Mouse (Mus musculus) urinary bladder, adult 2 months (tissue): Measurements from ENCODE around the gene H2afv. TPM values are rescaled to one million over a fixed set of nuclear protein-coding genes. Genes with fewer than 3 reads are reported as not detected.
"Not testable (repeated sequence)": the region's sequence is repeated elsewhere in the genome, so short reads cannot be mapped to it uniquely, and the experiment has no call there.

Experiments used
- DNase-seq: peaks from one replicate; pipeline ENCODE4 v3.0.0; 2022; ENCODE audit warnings: low spot score
- polyA plus RNA-seq: library from polyadenylated mRNA; depleted of rRNA; stranded (reverse); fragments of >200 nt; gene quantifications from 2 replicates; pipeline ENCODE4 v1.2.3, GENCODE M21; 2012

H2afv gene
- polyA plus RNA-seq, 1 experiment, result 97.0 TPM

DNA sequence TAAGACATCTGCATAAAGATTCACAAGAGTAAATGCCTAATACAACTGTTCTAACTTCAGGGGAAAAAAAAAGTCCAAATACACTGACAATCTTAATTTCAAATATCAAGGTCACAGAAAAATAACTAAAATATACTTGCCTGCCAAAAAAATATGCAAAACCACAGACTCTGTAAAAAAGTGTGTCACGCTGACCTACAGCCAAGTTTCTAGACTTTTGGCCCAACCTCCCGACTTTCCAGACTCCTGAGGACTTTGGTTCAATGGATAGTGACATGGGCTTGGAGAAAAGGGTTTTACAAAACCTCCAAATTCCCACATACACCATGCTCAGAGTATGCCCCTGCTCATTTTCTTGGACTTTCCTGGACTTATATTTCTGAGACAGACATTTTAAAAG lies 24.3 kb upstream of the H2afv start:
- no peak for DNase-seq

DNA sequence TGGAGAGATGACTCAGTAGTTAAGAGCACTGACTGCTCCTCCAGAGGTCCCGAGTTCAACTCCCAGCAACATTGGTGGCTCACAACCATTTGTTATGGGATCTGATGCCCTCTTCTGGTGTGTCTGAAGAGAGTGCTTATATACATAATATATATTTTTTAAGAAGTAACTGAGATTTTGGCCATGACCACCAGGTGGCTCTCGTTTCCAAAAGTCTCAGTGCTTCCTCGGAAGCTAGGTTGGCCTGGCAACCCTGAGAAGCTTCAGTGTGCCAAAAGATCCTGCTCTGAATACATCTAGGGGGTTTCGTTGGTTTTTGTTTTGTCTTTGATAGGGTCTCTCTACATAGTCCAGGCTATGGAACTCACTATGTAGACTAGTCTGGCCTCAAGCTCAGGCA lies 20.9 kb upstream of the H2afv start:
- DNase-seq, result no peak

DNA sequence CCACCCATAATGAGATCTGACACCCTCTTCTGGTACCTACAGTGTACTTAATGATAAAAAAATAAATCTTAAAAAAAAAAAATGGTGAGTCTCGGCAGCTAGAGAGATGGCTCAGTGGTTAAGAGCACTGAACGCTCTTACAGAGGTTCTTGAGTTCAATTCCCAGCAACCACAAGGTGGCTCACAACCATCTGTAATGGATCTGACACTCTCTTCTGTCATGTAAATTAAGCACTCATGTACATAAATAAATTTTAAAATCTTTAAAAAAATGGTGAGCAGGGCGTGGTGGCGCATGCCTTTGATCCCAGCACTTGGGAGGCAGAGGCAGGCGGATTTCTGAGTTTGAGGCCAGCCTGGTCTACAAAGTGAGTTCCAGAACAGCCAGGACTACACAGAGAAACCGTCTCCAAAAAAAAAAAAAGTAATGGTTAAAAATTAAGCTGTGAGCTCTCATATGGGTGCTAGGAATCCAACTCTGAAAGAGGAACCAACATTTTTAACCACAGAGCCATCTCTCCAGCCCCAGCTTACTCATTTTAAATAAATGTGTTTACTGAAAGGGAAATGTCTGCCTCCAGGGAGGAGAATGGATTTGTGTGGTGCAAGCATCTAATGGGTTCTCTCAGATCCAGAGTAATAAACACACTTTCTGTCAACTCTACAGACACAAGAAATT lies 19.1 kb upstream of the H2afv start:
- DNase-seq, result no peak

GRCm38 (mm10) chr11:6456083-6456482 lies 11.8 kb upstream of the H2afv start:
- DNase-seq, result no peak

GRCm38 (mm10) chr11:6448155-6448554 lies 3.9 kb upstream of the H2afv start:
- DNase-seq, result not testable (repeated sequence)

- no peak for DNase-seq
These were observed 3.2 kb upstream of the H2afv start for GRCm38 (mm10) chr11:6447493-6447892.

- DNase-seq, result no peak
These were observed 1.7 kb upstream of the H2afv start for GRCm38 (mm10) chr11:6445951-6446350.

DNA sequence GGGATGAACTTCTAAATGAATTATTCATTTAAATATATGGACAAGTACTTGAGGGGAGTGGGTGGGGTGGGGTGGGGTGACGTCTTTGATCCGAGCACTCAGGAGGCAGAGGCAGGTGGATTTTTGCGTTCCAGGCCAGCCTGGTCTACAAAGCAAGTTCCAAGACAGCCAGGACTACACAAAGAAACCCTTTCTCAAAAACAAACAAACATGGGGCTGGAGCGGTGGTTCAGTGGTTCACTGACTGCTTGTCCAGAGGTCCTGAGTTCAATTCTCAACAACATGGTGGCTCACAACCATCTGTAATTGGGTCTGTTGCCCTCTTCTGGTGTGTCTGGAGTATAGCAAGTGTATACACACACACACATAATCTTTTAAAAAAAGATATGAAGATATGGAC lies 1.2 kb upstream of the H2afv start:
- DNase-seq, result no peak

GRCm38 (mm10) chr11:6443727-6444076 lies 541 bp downstream of the H2afv start:
- DNase-seq, result no peak

- DNase-seq, result no peak
These were observed 1.1 kb downstream of the H2afv start for GRCm38 (mm10) chr11:6443102-6443501.

- no peak for DNase-seq
These were observed 1.7 kb downstream of the H2afv start for GRCm38 (mm10) chr11:6442566-6442965.

- DNase-seq, result no peak
These were observed 4.1 kb downstream of the H2afv start for GRCm38 (mm10) chr11:6440171-6440570.

GRCm38 (mm10) chr11:6437667-6438066 lies 6.6 kb downstream of the H2afv start:
- DNase-seq, result no peak

- no peak for DNase-seq
These were observed 7.8 kb downstream of the H2afv start for GRCm38 (mm10) chr11:6436442-6436841.

DNA sequence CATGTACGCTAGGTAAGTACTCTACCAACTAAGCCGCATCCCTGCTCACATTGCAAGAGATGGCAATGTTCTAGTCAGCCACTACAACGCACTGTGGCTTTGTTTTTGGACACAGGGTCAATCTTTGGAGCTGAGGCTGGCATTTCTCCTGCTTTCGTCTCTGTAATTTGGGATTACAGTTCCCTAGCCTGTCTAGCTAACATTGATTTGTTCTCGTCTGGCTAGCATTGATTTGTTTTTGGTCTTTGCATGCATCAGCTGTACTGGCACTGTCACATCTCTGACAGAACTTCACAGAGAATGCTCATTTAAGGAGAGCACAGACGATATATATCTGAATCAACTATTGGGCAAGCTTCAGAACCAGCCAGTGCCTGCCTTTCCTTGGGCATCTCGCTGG lies 14.1 kb downstream of the H2afv start:
- no peak for DNase-seq

DNA sequence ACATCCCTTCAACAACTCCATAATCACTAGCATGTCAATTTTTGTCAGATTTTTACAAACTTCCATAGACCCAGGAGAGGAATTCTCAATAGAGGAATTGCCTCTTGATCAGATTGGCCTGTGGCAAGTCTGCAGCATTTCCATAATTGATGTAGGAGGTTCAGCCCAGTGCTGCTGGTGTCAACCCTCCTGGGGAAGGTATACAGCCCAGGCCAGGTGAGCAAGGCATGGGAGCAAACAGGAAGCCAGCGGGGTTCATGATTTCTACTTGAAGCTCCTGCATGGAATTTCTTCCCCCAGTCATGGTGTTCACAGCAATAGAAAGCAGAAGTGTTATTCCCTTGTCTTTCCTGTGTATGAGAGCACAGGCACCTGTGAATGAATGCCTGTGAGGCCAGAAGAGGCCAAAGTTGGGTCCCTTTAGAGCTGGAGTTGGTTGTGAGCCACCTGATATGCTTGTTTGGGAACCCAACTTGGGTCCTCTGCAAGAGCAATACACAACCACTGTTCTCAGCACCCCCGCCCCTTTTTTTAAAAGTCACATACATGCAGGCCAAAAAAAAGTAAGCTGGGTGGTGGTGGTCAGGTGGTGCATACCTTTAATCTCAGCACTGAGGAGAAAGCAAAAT lies 23.4 kb downstream of the H2afv start:
- DNase-seq, result no peak

DNA sequence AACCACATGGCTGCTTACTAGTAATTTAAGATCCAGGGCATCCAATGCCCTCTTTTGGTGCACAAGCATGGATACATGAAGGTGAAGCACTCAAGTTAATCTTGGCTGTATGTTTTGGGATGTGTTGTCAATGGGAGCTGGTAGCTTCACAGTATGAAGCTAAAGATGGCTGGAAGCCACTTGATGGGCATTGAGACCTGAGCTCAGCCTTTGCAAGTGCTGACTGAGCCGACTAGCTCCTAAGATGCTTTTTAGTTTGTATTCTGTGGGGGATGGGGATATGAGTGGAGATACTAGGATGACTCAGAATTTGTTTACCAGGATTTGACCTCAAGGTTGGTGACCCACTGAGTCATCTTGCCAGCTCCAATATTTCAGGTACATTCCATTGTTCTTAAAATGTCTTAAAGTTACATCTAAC lies 23.9 kb downstream of the H2afv start:
- no peak for DNase-seq

GRCm38 (mm10) chr11:6419156-6419555 lies 25.1 kb downstream of the H2afv start:
- not testable (repeated sequence) for DNase-seq

- no peak for DNase-seq
These were observed 25.5 kb downstream of the H2afv start for GRCm38 (mm10) chr11:6418751-6419150.

DNA sequence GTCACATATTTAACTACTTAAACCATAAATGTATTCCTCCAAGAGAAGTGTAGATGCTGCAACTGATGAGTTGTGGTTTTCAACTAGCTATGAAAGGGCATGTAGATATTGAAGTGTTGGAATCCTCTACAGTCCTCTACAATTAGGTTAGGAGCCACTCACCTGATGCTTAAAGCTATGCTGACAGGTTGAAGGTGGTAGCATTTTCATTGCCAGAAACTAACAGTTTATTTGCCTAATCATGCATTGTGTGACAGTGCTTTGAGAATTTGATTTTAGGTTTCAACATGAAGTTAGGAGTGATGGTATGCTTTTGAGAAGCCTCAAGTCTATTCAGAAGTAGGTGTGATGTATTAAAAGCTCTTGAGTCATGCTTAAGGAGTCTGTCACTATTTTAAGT lies 26.8 kb downstream of the H2afv start:
- no peak for DNase-seq

GRCm38 (mm10) chr11:6417069-6417468 lies 27.2 kb downstream of the H2afv start:
- DNase-seq, result no peak

DNA sequence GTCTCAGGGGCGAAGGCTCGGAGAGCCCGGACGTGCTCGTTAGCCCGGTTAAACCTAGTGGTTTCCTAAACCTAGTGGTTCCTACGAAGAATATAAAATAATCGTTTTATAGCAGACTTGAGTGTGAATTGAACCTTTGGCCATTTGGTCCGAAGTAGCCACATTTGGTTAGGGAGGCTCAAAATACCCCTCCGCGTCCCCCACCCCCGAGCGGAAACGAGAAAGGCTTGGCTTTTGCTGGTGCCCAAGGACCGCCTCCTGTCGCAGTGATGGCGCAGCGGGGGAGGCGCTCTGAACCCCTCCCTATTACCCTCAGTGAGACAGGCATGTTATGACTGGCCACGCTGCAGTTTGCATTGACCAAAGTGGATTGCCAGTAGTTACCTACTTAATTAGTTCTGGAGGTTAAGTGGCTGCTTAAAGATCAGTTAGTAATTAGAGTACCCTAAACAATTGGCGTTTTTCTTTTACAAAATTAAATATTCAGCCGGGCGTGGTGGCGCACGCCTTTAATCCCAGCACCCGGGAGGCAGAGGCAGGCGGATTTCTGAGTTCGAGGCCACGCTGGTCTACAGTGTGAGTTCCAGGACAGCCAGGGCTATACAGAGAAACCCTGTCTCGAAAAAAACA lies 27.7 kb downstream of the H2afv start:
- peak; percentile 59 for DNase-seq
